Mouse (Mus musculus) liver, embryonic 14.5 days (tissue): ENCODE measurements around the gene BC034090.

Experiments
- CTCF ChIP-seq: IDR thresholded peaks from 2 replicates; pipeline ENCODE4 v1.5.1; 2016; ENCODE audit warnings: antibody characterized with exemption, low read depth, control low read depth
- EP300 ChIP-seq: IDR thresholded peaks from 2 replicates; pipeline ENCODE4 v1.6.1; 2016; ENCODE audit warnings: antibody characterized with exemption, low read depth

GRCm38 (mm10) chr1:155288033-155288432 is 43.8 kb upstream of the BC034090 start:
- TF ChIP-seq EP300 (no peak), CTCF (no peak)
